Mouse (Mus musculus): ENCODE measurements around the gene F2rl2. TPM values are rescaled to one million over a fixed set of nuclear protein-coding genes. Genes with fewer than 3 reads are reported as not detected.

F2rl2 gene
- polyA plus RNA-seq, 1 experiment = 0.88 TPM

DNA sequence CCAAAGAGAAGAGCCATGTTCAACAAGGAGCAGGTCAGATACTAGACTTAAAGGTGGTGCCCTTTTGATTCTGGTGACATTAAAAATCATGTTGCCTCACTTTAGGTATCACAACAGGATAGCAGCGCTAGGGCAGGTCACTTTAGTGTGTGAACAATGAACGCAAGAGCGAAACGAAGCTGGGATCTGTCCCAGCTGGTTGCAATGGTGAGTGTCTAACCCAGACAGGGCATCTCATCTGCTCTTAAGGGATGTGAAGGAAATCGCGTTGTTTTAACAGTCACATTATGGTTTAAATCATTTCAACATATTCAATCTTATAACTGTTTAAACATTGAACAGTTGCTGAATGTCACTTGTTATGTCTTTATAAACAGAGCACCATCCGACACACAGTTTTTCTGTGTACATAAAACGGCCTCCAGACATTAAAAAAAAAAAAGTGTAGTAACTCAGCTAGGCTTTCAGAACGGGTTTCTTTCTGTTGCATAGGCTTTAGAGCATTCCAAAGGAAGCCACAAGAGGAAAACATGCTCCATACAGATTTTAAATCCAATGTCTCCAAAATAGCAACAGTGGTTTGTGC, 46.3 kb downstream of the F2rl2 start:
- DNase-seq (ENCODE audit: low read depth) = no peak
- TF ChIP-seq POLR2A (IDR thresholded peaks at IDR 0.05; ENCODE audit: borderline replicate concordance, extremely low read depth, insufficient read depth, insufficient read length, poor library complexity, severe bottlenecking) = no peak
- no peak for TF ChIP-seq CTCF (IDR thresholded peaks at IDR 0.05; ENCODE audit: borderline replicate concordance, extremely low read depth, insufficient read depth, insufficient read length)

DNA sequence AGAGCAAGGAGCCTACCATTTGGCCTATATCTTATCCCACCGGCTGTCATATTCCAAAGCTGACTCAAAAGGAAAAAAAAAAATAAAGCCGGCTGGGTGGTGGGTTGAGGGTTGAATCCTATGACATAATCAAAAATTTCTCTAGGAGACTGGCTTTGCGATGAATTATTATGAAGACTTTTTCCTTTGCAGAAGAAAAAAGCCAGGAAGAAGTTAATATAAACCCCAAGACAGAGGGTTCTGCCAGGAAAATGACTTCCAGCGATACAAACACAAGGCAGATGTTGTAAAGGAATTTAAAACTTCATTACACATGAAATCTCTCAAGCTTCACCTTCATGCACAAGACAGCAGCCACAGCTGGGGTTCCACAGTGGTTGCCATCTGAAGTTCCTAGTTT, 48.8 kb downstream of the F2rl2 start:
- no peak for DNase-seq (ENCODE audit: low read depth)
- no peak for TF ChIP-seq CTCF (IDR thresholded peaks at IDR 0.05; ENCODE audit: borderline replicate concordance, extremely low read depth, insufficient read depth, insufficient read length)
- no peak for TF ChIP-seq POLR2A (IDR thresholded peaks at IDR 0.05; ENCODE audit: borderline replicate concordance, extremely low read depth, insufficient read depth, insufficient read length, poor library complexity, severe bottlenecking)

DNA sequence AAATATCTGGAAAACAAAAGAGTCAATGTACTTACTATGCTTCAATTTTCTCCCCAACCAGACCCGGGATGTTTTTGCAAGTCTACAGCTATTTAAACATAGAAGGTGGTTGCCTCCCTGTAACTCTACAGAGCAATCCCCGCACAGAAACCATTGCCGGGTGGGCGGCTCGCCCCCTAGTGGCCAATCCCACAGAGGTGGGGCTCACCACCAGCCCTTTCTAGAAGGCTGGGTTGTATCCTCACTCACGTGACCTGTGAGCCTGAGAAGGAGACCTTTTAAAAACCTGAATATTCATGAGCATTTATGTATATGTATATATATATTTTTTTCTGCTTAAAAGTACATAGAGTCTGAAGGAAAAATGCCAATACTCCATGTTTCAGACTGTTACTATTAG, 49.9 kb downstream of the F2rl2 start:
- peak; percentile 65 for DNase-seq (ENCODE audit: low read depth)
- TF ChIP-seq POLR2A (IDR thresholded peaks at IDR 0.05; ENCODE audit: borderline replicate concordance, extremely low read depth, insufficient read depth, insufficient read length, poor library complexity, severe bottlenecking) (no peak), CTCF (IDR thresholded peaks at IDR 0.05; ENCODE audit: borderline replicate concordance, extremely low read depth, insufficient read depth, insufficient read length) (peak; percentile 91)

DNA sequence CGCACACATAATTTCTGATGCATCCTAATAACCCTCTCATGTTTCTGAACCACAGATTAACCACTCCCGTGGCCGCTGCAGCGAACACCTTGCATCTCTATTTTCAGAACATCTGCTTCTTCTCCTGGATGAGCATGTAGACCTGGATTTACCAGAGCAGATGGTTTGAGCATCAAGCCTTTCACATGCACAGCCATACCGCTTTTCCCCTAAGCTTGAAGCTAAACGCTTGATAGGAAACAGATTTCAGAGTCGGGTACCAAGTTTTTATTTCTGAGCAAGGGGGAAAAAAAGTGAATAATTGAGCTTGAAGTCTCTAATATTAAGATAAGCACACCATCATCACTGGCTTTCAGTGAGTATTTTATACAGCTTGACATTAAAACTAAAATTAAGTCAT, 50.4 kb downstream of the F2rl2 start:
- no peak for DNase-seq (ENCODE audit: low read depth)
- TF ChIP-seq POLR2A (IDR thresholded peaks at IDR 0.05; ENCODE audit: borderline replicate concordance, extremely low read depth, insufficient read depth, insufficient read length, poor library complexity, severe bottlenecking) (no peak), CTCF (IDR thresholded peaks at IDR 0.05; ENCODE audit: borderline replicate concordance, extremely low read depth, insufficient read depth, insufficient read length) (no peak)

DNA sequence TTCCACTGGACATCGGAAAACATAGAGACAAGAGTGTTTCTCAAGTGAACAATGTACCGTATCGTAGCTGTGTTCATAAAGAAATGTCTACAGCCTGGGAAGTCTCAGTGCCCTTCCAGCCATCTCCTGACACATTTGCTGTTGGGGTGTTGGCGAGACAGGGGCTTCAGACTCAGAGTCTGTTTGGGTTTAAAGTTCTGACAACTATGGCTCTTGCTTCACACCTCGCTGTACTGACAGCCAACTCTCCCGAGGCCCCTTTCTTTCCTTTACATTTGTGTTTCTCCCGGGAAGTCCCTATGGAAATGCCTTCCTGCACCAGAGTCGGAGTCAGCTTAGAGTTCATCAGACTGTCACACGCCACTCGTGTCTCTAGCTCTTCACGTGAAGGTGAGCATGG, 50.9 kb downstream of the F2rl2 start:
- DNase-seq (ENCODE audit: low read depth) = no peak
- TF ChIP-seq POLR2A (IDR thresholded peaks at IDR 0.05; ENCODE audit: borderline replicate concordance, extremely low read depth, insufficient read depth, insufficient read length, poor library complexity, severe bottlenecking) (no peak), CTCF (IDR thresholded peaks at IDR 0.05; ENCODE audit: borderline replicate concordance, extremely low read depth, insufficient read depth, insufficient read length) (no peak)

Other genes with a start within 250 kb of the F2rl2 start
- not detected in 2 replicates for gene S100z, start 218.1 kb upstream of the F2rl2 start, polyA plus RNA-seq (2012; rRNA removed)
- 0.43 and 0.44 TPM in 2 replicates for gene F2rl1, start 171.6 kb upstream of the F2rl2 start, polyA plus RNA-seq (2012; rRNA removed)
- 28.7 and 46.5 TPM in 2 replicates for gene F2r, start 78.4 kb upstream of the F2rl2 start, polyA plus RNA-seq (2012; rRNA removed)
- gene Iqgap2, start 195.1 kb downstream of the F2rl2 start, polyA plus RNA-seq (2012; rRNA removed) = 5.1 and 6.0 TPM in 2 replicates